Mouse (Mus musculus): ENCODE data around the gene Hebp1.

DNA sequence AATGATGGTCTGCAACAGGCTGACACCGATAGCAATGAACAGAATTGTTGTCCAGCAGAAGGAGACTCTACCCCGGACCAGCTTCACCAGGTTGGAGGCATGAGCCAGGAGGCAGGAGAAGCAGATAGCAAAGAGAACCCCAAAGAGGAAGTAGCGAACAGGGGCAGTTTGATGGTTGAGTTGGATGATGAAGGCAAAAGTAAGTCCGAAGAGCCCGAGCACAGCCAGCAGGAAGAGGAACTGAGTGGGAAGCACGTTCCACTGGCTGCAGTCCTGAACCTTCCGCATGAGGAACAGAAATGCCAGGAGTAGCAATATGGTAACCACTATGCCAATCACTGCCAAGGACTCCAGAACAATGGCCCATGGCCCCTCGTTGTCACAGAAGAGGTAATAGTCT is 81.3 kb downstream of the Hebp1 start:
- TF ChIP-seq CTCF (IDR thresholded peaks at IDR 0.05; ENCODE audit: low read depth) (no peak), EP300 (IDR thresholded peaks at IDR 0.05; ENCODE audit: low read depth) (no peak)
